Mouse (Mus musculus): Measurements from ENCODE around the gene Lpcat4.

DNA sequence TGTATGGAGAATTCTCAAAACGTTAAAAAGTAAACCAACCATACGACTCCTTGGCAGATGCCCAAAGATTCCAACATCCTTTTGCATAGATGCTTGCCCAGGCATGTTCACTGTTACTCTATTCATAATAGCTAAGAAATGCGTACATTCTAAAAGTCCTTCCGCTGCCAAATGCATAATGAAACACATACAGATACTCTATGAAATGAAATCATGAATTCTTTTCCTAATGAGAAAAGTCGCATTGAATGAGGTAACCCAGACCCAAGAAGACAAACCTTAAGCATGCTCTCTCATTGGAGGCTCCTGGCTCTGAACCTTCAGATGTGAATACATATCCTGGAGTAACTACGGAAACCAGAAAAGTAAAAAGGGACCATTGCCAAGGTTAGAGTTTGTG is 36.2 kb upstream of the Lpcat4 start:
- TF ChIP-seq CTCF (IDR thresholded peaks at IDR 0.05; ENCODE audit: low read depth) (no peak), EP300 (IDR thresholded peaks at IDR 0.05; ENCODE audit: low read depth) (no peak)

Measured in heart, postnatal 0 days (tissue).